Mouse (Mus musculus) G1E (cell line): ENCODE measurements around the gene Tmprss9.

ENCODE experiments used
- CTCF ChIP-seq: IDR thresholded peaks from 2 replicates; pipeline ENCODE4 v1.5.1; 2012; ENCODE audit warnings: low read depth, low read length, inconsistent platforms, mixed read lengths
- POLR2AphosphoS5 ChIP-seq: IDR thresholded peaks from 2 replicates; pipeline ENCODE4 v1.6.1; 2012; ENCODE audit warnings: low read depth, low read length, inconsistent platforms; ENCODE audit not compliant: insufficient replicate concordance
- TAL1 ChIP-seq: conservative IDR thresholded peaks from 2 replicates; pipeline ENCODE4 v1.6.1; 2012; ENCODE audit warnings: low read depth, low read length, inconsistent platforms, mixed read lengths

- no peak for TF ChIP-seq CTCF
- no peak for TF ChIP-seq POLR2AphosphoS5
- no peak for TF ChIP-seq TAL1
Measured at GRCm38 (mm10) chr10:80896581-80897485, 25.2 kb downstream of the Tmprss9 start.
